Mouse (Mus musculus): ENCODE data around the gene Nlrp3. TPM values are rescaled to one million over a fixed set of nuclear protein-coding genes. Genes with fewer than 3 reads are reported as not detected.

The Nlrp3 gene
- total RNA-seq, 1 experiment from 2014 or later, result 49.8 TPM

- no peak for ATAC-seq (replicated peaks; ENCODE audit: insufficient number of reproducible peaks, low FRiP score, low TSS enrichment, poor library complexity, severe bottlenecking)
Measured at GRCm38 (mm10) chr11:59596091-59596490, 54.7 kb downstream of the Nlrp3 start.

- no peak for ATAC-seq (replicated peaks; ENCODE audit: insufficient number of reproducible peaks, low FRiP score, low TSS enrichment, poor library complexity, severe bottlenecking)
Measured at GRCm38 (mm10) chr11:59596950-59597349, 55.6 kb downstream of the Nlrp3 start.

- no peak for ATAC-seq (replicated peaks; ENCODE audit: insufficient number of reproducible peaks, low FRiP score, low TSS enrichment, poor library complexity, severe bottlenecking)
Measured at GRCm38 (mm10) chr11:59599211-59599610, 57.8 kb downstream of the Nlrp3 start.

- ATAC-seq (replicated peaks; ENCODE audit: insufficient number of reproducible peaks, low FRiP score, low TSS enrichment, poor library complexity, severe bottlenecking), result no peak
Measured at GRCm38 (mm10) chr11:59600872-59601271, 59.5 kb downstream of the Nlrp3 start.

GRCm38 (mm10) chr11:59602287-59602686, 60.9 kb downstream of the Nlrp3 start:
- no peak for ATAC-seq (replicated peaks; ENCODE audit: insufficient number of reproducible peaks, low FRiP score, low TSS enrichment, poor library complexity, severe bottlenecking)

DNA sequence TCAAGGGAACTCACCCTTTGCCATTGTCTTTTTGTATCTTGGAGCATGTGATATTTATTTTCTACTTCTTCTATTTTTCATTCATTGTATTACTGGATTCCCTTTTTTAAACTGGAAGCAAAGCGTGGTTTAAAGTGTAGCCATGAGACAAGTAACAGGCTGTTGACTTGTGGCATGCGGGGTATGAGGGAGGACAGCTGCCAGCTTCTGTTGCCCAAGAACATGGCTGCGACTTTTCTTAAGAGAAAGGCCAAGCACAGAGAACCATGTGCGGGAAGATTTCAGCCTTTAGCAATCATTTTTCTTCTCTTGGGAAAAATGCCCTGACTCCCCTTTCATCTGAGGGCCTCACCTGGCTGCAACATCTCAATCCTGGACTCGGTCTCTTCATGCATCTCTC, 70.3 kb downstream of the Nlrp3 start:
- ATAC-seq (replicated peaks; ENCODE audit: insufficient number of reproducible peaks, low FRiP score, low TSS enrichment, poor library complexity, severe bottlenecking), result no peak

DNA sequence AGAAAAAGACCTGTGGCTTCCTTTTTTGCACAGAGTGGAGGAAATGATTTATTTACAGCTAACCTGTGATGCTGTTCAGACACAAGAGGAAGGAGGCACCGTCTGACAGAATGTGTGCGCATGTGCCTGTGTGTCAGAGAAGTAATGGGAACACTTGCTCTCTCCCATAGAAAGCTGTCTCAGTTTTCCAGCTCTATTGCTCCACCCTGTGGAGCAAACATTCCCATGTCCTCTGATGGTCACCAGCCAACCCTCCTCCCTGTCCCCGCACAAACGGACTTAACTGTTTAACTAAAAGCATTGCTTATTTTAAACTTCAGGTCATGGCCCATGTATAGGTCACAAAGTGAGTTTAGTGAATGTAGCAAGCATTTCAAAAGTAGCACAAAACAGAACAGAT, 72.8 kb downstream of the Nlrp3 start:
- ATAC-seq (replicated peaks; ENCODE audit: insufficient number of reproducible peaks, low FRiP score, low TSS enrichment, poor library complexity, severe bottlenecking), result no peak

Other genes starting within 250 kb of the Nlrp3 start
- 0.10 TPM in 1 of 3 replicates, not detected in the others for gene Wnt9a, start 234.6 kb upstream of the Nlrp3 start, total RNA-seq (2017)
- gene Prss38, start 165.9 kb upstream of the Nlrp3 start, total RNA-seq (2017), result not detected in 3 replicates
- gene Jmjd4, start 91.5 kb upstream of the Nlrp3 start, total RNA-seq (2017), result 4.3 to 8.3 TPM (median 5.5 TPM) in 3 replicates
- gene Snap47, start 90.4 kb upstream of the Nlrp3 start, total RNA-seq (2017), result 5.6 to 17.7 TPM (median 6.0 TPM) in 3 replicates
- 1.5 to 5.2 TPM (median 1.7 TPM) in 3 replicates for gene Zfp867, start 69.1 kb upstream of the Nlrp3 start, total RNA-seq (2017)
- gene Zkscan17, start 14.8 kb upstream of the Nlrp3 start, total RNA-seq (2017), result 8.6 to 18.8 TPM (median 11.6 TPM) in 3 replicates
- not detected in 3 replicates for gene Olfr222, start 34.7 kb downstream of the Nlrp3 start, total RNA-seq (2017)
- gene Olfr223, start 51.7 kb downstream of the Nlrp3 start, total RNA-seq (2017), result not detected in 3 replicates
- 38.2 to 66.7 TPM (median 55.7 TPM) in 3 replicates for gene Mprip, start 119.7 kb downstream of the Nlrp3 start, total RNA-seq (2017)
- gene Pld6, start 246.1 kb downstream of the Nlrp3 start, total RNA-seq (2017), result not detected in 3 replicates